Mouse (Mus musculus) monocyte, adult 59 days (primary cell): Measurements from ENCODE around the gene Bbs5. TPM values are rescaled to one million over a fixed set of nuclear protein-coding genes. Genes with fewer than 3 reads are reported as not detected.

Experiments used
- total RNA-seq, 2 experiments: library from RNA; stranded (reverse); gene quantifications; one replicate each; pipeline ENCODE4 v1.2.4; 2023

Bbs5 gene
- 1 to 10 TPM; 2.6 to 2.7 TPM for total RNA-seq

DNA sequence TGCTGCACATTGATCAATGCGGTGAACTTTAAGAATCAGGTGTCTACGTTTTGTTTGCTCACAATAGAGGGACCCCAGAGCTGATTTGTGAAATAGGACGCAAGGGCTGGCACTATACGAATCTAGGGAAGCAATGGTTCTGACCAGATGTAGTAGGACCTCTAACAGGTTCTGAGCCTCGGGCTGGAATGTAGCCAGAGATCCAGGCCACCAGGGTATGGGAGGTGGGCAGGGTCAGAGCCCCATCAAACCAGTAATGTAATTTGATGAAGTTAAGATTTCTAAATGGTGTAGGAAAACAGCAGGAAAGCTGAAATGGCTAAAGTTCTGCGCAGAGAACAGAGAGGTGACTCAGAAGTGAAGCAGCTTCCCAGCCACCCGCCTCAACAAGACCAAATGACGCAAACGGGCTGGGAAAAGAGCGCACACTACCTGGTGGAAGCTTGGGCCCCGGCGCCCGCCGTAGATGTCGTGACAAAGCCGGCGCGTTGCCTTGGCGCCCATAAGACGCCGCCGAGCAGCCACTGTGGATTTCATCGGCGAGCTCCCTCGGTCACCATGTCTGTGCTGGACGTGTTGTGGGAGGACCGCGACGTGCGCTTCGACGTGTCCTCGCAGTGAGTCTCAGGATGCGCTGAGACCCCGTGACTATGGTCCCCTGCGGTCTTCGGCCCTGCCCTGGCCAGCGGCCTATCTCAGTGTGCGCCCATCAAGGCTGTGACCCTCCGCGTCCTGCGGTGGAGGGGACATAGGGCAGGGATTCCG is at the start of gene Bbs5:
Bbs5 (plus strand) TSS at position 446 of the 765 bp plus-strand sequence.

DNA sequence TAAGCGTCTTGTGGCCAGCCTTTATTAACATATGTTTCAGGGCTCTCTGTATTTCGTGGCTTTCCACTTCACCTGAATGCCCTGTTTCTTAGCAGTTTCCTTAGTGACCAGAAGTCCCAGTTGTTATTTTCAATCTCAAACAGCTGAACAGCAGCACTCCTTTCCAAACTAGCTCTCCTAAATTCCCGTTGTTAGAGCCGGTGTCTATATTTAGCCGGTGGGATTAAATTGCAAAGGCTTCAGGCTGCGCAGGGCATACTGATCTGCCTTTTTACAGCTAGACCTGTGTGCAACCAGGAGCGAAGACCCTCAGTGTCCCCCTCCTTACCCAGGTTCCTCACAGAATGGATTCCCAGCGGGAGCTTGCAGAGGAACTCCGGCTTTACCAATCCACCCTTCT is 22.9 kb downstream of the Bbs5 start, which contains the start of gene Klhl41:
Klhl41 (plus strand) TSS at position 268 of the 400 bp plus-strand sequence.

DNA sequence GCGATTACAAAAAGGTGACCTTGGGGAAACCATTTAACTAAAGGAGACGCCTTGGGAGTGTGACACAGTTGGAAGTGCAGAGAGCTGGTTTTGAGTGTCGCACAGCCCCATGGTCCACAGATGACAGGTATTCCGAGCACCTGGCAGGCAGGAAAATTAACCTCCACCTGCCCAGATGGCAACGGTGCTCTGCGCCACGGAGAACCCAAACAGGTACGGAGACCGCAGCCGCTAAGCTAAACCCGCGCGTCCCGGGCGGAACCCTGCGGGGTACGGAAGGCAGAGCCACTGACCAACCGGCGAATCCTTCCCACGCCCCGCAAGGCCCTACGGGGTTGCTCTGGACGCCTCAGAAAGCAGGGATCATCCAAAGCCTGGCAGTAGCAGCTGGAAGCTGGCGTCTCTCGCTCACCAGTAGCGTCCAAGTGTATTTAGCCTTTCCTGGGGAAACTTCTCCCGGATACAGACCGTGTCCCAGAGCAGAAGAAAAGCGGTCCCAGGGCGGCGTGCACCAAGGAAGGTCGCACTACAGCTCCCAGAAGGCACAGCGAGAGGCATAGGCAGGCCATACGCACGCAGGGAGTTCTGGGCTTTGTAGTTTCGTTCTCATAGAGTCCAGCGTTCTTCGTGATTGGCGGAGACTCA is 66.1 kb downstream of the Bbs5 start, which contains the start of gene Fastkd1:
Fastkd1 (minus strand) TSS at position 536 of the 645 bp plus-strand sequence.

Other genes starting within 250 kb of the Bbs5 start
- under 1 TPM; 0.08 to 0.12 TPM for gene Lrp2, start 61.1 kb upstream of the Bbs5 start, total RNA-seq
- 1 to 10 TPM; 1.5 to 1.8 TPM for gene Klhl41, start 22.9 kb downstream of the Bbs5 start, total RNA-seq
- gene Fastkd1, start 66.3 kb downstream of the Bbs5 start, total RNA-seq: 10 to 100 TPM; 15.7 to 16.9 TPM
- 10 to 100 TPM; 75.7 to 89.1 TPM for gene Ppig, start 75.4 kb downstream of the Bbs5 start, total RNA-seq
- under 1 TPM; 0.27 to 0.89 TPM for gene Ccdc173, start 142.4 kb downstream of the Bbs5 start, total RNA-seq
- 10 to 100 TPM; 18.4 to 23.1 TPM for gene Phospho2, start 142.5 kb downstream of the Bbs5 start, total RNA-seq
- gene Klhl23, start 174.8 kb downstream of the Bbs5 start, total RNA-seq: under 1 TPM; 0.34 to 0.36 TPM
- gene Ssb, start 214.4 kb downstream of the Bbs5 start, total RNA-seq: 100 to 1,000 TPM; 116 to 124 TPM
- gene Mettl5, start 238.4 kb downstream of the Bbs5 start, total RNA-seq: 10 to 100 TPM; 11.6 to 13.5 TPM